In genomic region chr4:97600875-97601835, GRCm38 (mm10) we compare ENCODE assay signal across 9 mouse cellular contexts.
DNase-seq lines count a peak whose midpoint lies in the region; ATAC-seq lines count a peak whose summit lies in the region.
"Had no signal": no experiment of that assay in that cellular context is flagged by ENCODE, and none has a peak within 500 bp of the region (broad histone marks: within the 10 kb centered on the region; RNA-seq: fewer than 3 reads in every experiment).

No protein-coding gene starts in this region.

- H3K4me1 ChIP-seq in kidney, embryonic 15.5 days, result no peaks in the 10 kb centered on the region
- peaks cover 15% of the 10 kb centered on the region for H3K4me1 ChIP-seq in embryonic facial prominence, embryonic 13.5 days
- peaks cover 15% of the 10 kb centered on the region for H3K4me1 ChIP-seq in limb, embryonic 12.5 days (replicated peaks)
- peaks cover 4% of the 10 kb centered on the region; the same call in 1 of the 2 replicates for H3K4me1 ChIP-seq in stomach, embryonic 14.5 days (ENCODE audit: control insufficient read depth, insufficient read depth, low read length)

- no peaks in the 10 kb centered on the region for H3K27me3 ChIP-seq in kidney, embryonic 15.5 days
- no peaks in the 10 kb centered on the region for H3K27me3 ChIP-seq in embryonic facial prominence, embryonic 13.5 days
- H3K27me3 ChIP-seq in limb, embryonic 12.5 days, result no peaks in the 10 kb centered on the region
- no peaks in the 10 kb centered on the region for H3K27me3 ChIP-seq in stomach, embryonic 14.5 days (ENCODE audit: control insufficient read depth, insufficient read depth, low read length)

- no peak overlapping the region for H3K27ac ChIP-seq in kidney, embryonic 15.5 days
- peak overlapping the region; percentile 57 for H3K27ac ChIP-seq in embryonic facial prominence, embryonic 13.5 days
- H3K27ac ChIP-seq in limb, embryonic 12.5 days, result no peak overlapping the region
- 0 out of 2 replicates have a peak overlapping the region, but pooled peaks have one; percentile 33 for H3K27ac ChIP-seq in stomach, embryonic 14.5 days (ENCODE audit: low read length)

- 45% methylated on average over 8 of the region's 8 CpGs for WGBS in kidney, embryonic 15.5 days
- 12% methylated on average over 8 of the region's 8 CpGs for WGBS in embryonic facial prominence, embryonic 13.5 days
- WGBS in limb, embryonic 12.5 days, result 11% methylated on average over 8 of the region's 8 CpGs
- 15% methylated on average over 8 of the region's 8 CpGs for WGBS in stomach, embryonic 14.5 days

- no peak for DNase-seq in kidney, postnatal 25 days
- no peak for DNase-seq in gastrocnemius, adult 8-10 months (ENCODE audit: low spot score in 2 of 2)
- DNase-seq in layer of hippocampus, adult 11-12 months (ENCODE audit: low spot score), result no peak
- DNase-seq in cerebellum, adult 18-20 months, result no peak
- DNase-seq: lung, postnatal 4 days had no signal

- no peak overlapping the region for H3K4me2 ChIP-seq in kidney, embryonic 15.5 days
- H3K4me2 ChIP-seq in embryonic facial prominence, embryonic 13.5 days, result peak overlapping the region; percentile 44
- H3K4me2 ChIP-seq in limb, embryonic 12.5 days, result peak overlapping the region; percentile 11; the same call in 1 of the 2 replicates
- H3K4me2 ChIP-seq in stomach, embryonic 14.5 days (replicated peaks; ENCODE audit: low read depth, low read length), result peak overlapping the region; percentile 13; the same call in 1 of the 2 replicates

- H3K9me3 ChIP-seq in kidney, embryonic 15.5 days (replicated peaks), result no peaks in the 10 kb centered on the region
- no peaks in the 10 kb centered on the region for H3K9me3 ChIP-seq in embryonic facial prominence, embryonic 13.5 days
- no peaks in the 10 kb centered on the region for H3K9me3 ChIP-seq in limb, embryonic 12.5 days
- H3K9me3 ChIP-seq in stomach, embryonic 14.5 days (ENCODE audit: control insufficient read depth, low read depth, low read length), result no peaks in the 10 kb centered on the region

- H3K4me3 ChIP-seq in kidney, embryonic 15.5 days (replicated peaks), result no peak overlapping the region
- no peak overlapping the region for H3K4me3 ChIP-seq in embryonic facial prominence, embryonic 13.5 days
- H3K4me3 ChIP-seq in limb, embryonic 12.5 days (replicated peaks), result no peak overlapping the region
- no peak overlapping the region for H3K4me3 ChIP-seq in stomach, embryonic 14.5 days (ENCODE audit: low read depth, low read length)

- no peaks in the 10 kb centered on the region for H3K36me3 ChIP-seq in kidney, embryonic 15.5 days
- no peaks in the 10 kb centered on the region for H3K36me3 ChIP-seq in embryonic facial prominence, embryonic 13.5 days
- H3K36me3 ChIP-seq in limb, embryonic 12.5 days, result no peaks in the 10 kb centered on the region
- H3K36me3 ChIP-seq in stomach, embryonic 14.5 days (ENCODE audit: control insufficient read depth, insufficient read depth, low read length), result no peaks in the 10 kb centered on the region

- ATAC-seq in kidney, embryonic 15.5 days (replicated peaks; ENCODE audit: low FRiP score), result peak; percentile 69; the same call in 1 of the 2 replicates
- peak; percentile 67; the same call in 1 of the 2 replicates for ATAC-seq in embryonic facial prominence, embryonic 13.5 days (ENCODE audit: insufficient number of reproducible peaks, insufficient read depth, low FRiP score, low TSS enrichment, low read depth)
- ATAC-seq in limb, embryonic 12.5 days (ENCODE audit: insufficient number of reproducible peaks, insufficient read depth, low FRiP score, low TSS enrichment, low read depth), result peak; percentile 42; the same call in 1 of the 2 replicates
- peak; percentile 77; the same call in 1 of the 2 replicates for ATAC-seq in stomach, embryonic 14.5 days (ENCODE audit: insufficient number of reproducible peaks, insufficient read depth, low FRiP score, low read depth)

- no peak overlapping the region for H3K9ac ChIP-seq in kidney, embryonic 15.5 days
- no peak overlapping the region for H3K9ac ChIP-seq in embryonic facial prominence, embryonic 13.5 days
- H3K9ac ChIP-seq in limb, embryonic 12.5 days (replicated peaks), result no peak overlapping the region
- H3K9ac ChIP-seq in stomach, embryonic 14.5 days (replicated peaks; ENCODE audit: low read depth, low read length), result no peak overlapping the region

Comparison
In these comparisons a context has a peak if more than half of its experiments do, and no peak if none do; other contexts are left out.
1. H3K27ac ChIP-seq: peak in embryonic facial prominence, embryonic 13.5 days (single experiment) and stomach, embryonic 14.5 days (single experiment); none in kidney, embryonic 15.5 days (single experiment) and limb, embryonic 12.5 days (single experiment).
2. Peak in every context shown above with its lines, with median percentiles within 50 percentile points of each other: ATAC-seq.